Mouse (Mus musculus) heart, embryonic 11.5 days (tissue): ENCODE data around the gene Parl. TPM values are rescaled to one million over a fixed set of nuclear protein-coding genes. Genes with fewer than 3 reads are reported as not detected.

Source experiments
- polyA plus RNA-seq: library from polyadenylated mRNA; unstranded; fragments of >200 nt; fragmentation: Nextera tagmentation; extraction: Ambion mirVana; gene quantifications from 2 replicates; pipeline ENCODE4 v1.2.1, GENCODE M21; 2014

The Parl gene
- polyA plus RNA-seq, 1 experiment from 2014 or later = 78.0 TPM

Other genes starting within 250 kb of the Parl start
- gene Klhl24, start 204.8 kb downstream of the Parl start, polyA plus RNA-seq = 31.5 and 37.1 TPM in 2 replicates
- 22.3 and 24.7 TPM in 2 replicates for gene Yeats2, start 161.3 kb downstream of the Parl start, polyA plus RNA-seq
- 1.8 TPM in 2 replicates for gene Map6d1, start 61.0 kb downstream of the Parl start, polyA plus RNA-seq
- gene Cyp2ab1, start 23.0 kb upstream of the Parl start, polyA plus RNA-seq = not detected in 2 replicates
- gene Abcc5, start 124.0 kb upstream of the Parl start, polyA plus RNA-seq = 54.6 and 66.1 TPM in 2 replicates
- gene Eif2b5, start 196.4 kb upstream of the Parl start, polyA plus RNA-seq = 83.3 and 96.1 TPM in 2 replicates
- 32.2 and 34.8 TPM in 2 replicates for gene Dvl3, start 214.6 kb upstream of the Parl start, polyA plus RNA-seq
- gene Ap2m1, start 233.1 kb upstream of the Parl start, polyA plus RNA-seq = 490 and 502 TPM in 2 replicates
- gene Abcf3, start 246.2 kb upstream of the Parl start, polyA plus RNA-seq = 41.4 and 44.9 TPM in 2 replicates